Mouse (Mus musculus) liver, embryonic 14.5 days (tissue): ENCODE measurements at regions not wholly inside any gene's neighbourhood (a gene's known extent, or its start where the extent isn't known, plus 50 kb on each side); places are given as distances from the start of the nearest gene placed in this dataset.

ENCODE experiments used
- CTCF ChIP-seq: IDR thresholded peaks from 2 replicates; pipeline ENCODE4 v1.5.1; 2016; ENCODE audit warnings: antibody characterized with exemption, low read depth, control low read depth
- EP300 ChIP-seq: IDR thresholded peaks from 2 replicates; pipeline ENCODE4 v1.6.1; 2016; ENCODE audit warnings: antibody characterized with exemption, low read depth

- TF ChIP-seq CTCF, result no peak
- TF ChIP-seq EP300, result no peak
Measured at GRCm38 (mm10) chr19:59831304-59831703, 112.2 kb downstream of the Rab11fip2 start.
